Mouse (Mus musculus) heart, postnatal 14 days (tissue): ENCODE data around the gene Nacc2. TPM values are rescaled to one million over a fixed set of nuclear protein-coding genes. Genes with fewer than 3 reads are reported as not detected.

Experiments used
- DNase-seq, 2 experiments: peaks; one replicate each; pipeline ENCODE4 v3.0.0; 2021 to 2022
- intact Hi-C: fragments of 180-260 bp; cut with DNase I; formaldehyde crosslinking; loops from one replicate; pipeline ENCODE4 v1.15.1; 2025
- long read RNA-seq, 2 experiments: library from polyadenylated mRNA; stranded (forward); transcript quantifications; one replicate each; pipeline ENCODE4 v2.0.0; 2021
- total RNA-seq, 2 experiments: library from RNA; stranded (reverse); gene quantifications; 2 replicates each; pipeline ENCODE4 v1.2.3; 2021

Nacc2 gene
- total RNA-seq = 10 to 100 TPM; 16.3 to 19.1 TPM
- long read RNA-seq, experiment 1, full-length matches to known transcripts = 14 of 25 reads
- long read RNA-seq, experiment 1, partial matches to known transcripts = 5 of 25 reads
- long read RNA-seq, experiment 1, other reads (novel, unspliced or antisense) = 6 of 25 reads
- long read RNA-seq, experiment 2, full-length matches to known transcripts = 13 of 25 reads
- long read RNA-seq, experiment 2, partial matches to known transcripts = 8 of 25 reads
- long read RNA-seq, experiment 2, other reads (novel, unspliced or antisense) = 4 of 25 reads

DNA sequence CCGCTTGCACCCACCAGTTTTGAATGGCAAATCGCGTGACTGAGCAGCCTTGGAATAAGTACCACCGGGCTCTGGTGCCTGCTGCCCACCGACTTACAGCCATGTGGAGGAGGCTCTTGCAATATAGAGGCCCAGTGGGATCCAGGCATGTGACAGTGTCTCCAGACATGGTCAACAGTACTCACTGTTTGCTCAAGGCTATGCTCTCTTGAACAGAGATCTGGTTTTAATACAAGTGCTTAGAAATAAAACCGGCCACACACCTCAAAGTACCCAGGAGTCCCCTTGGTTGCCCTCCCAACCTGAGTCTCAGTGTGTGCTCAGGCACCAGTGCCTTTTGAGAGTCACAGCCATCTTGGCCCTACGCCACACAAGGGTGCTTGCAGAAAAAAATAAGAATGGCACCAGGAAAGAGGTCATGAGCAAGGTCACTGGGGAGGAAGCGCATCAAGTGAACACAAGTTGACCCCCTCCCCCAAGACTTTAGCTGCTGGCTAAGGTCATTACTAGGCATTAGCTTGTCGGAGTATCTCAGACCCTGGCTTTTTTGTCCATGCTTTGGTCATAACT, at the start of gene Nacc2:
Gene Nacc2 (minus strand): TSS at position 142 of the 570 bp plus-strand sequence.
- no peak for DNase-seq
- intact Hi-C loops = loop anchor here (2.0 kb wide), 1 partner anchor 16 kb away; no protein-coding TSS in a partner anchor

DNA sequence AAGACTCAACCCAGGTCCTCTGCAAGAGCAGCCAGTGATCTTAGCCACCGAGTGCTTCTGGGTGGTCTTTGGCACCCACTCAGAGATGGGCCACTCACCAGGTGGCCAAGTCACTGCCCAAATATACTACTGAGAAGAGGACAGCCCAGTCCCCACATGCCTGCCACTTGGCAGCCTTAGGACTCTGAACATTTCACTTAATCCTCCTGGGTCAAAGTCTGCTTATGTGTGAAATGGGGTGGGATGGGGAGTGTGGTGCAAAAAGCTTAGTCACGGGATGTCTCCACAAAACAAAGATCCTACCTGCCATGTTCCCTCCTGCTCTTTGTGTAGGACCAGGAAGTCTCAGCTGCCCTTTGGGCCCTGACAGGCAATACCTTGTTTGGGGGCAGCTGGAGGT, 49.1 kb upstream of the Nacc2 start:
- DNase-seq = no peak
- intact Hi-C loops = no loop called here

DNA sequence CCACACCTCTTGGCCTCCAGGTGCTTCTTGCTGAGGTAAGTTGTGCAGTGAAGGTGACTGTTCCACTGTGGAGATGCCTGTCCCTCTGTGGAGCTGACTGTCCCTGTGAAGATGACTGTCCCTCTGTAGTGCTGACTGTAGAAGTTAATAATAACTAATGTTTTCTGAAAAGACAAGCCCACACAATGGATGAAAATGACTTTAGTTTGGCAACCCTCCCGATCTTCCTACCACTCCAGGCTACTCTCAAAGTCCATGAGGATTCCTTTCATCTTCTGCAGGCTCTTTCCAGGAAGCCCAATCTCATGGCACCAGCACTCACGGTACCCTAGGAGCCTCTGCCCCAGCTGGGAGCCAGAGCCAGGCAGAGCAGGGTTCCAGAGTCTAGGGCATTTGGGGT, 47.4 kb upstream of the Nacc2 start:
- intact Hi-C loops = no loop called here
- no peak for DNase-seq

DNA sequence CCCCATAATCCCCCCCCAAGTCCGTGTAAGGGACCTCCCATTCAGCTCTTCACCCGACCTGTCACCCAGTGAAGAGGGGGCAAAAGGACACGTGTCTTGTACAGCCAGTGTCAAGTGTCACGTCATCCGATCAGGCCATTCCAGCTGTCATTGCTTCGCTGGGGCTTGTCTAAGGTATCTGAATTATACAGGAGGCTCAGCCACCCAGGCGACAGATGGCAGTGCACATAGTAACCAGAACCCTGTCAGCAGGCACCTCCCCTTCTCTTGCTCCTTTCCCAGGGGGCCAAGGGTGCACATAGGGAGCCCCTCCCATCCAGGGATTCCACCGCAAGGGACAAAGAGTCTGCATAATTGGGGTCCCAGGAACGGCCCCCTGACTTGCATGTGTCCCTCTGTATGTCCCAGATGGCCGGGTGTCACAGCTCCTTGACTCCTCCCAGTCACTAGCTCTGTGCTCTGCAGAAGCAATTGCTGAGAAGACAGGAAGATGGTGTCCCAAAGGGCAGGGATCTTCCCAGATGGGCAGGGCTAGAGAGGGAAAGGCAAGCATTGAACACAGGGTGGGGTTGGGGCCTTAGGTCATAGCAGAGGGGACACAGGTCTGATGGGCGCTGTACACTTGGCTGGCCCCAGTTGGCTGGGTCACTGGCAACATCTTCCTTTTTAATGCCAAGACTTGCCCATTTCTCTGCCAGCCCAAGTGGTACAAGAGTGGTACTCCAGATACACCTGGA, 46.0 kb upstream of the Nacc2 start:
- no peak for DNase-seq
- intact Hi-C loops = no loop called here

GRCm38 (mm10) chr2:26166890-26167289, 43.9 kb upstream of the Nacc2 start:
- intact Hi-C loops = no loop called here
- DNase-seq = no peak

- intact Hi-C loops = no loop called here
- DNase-seq = no peak
Measured at GRCm38 (mm10) chr2:26158064-26158463, 35.0 kb upstream of the Nacc2 start.

- intact Hi-C loops = no loop called here
- no peak for DNase-seq
Measured at GRCm38 (mm10) chr2:26156191-26156977, 33.4 kb upstream of the Nacc2 start.

DNA sequence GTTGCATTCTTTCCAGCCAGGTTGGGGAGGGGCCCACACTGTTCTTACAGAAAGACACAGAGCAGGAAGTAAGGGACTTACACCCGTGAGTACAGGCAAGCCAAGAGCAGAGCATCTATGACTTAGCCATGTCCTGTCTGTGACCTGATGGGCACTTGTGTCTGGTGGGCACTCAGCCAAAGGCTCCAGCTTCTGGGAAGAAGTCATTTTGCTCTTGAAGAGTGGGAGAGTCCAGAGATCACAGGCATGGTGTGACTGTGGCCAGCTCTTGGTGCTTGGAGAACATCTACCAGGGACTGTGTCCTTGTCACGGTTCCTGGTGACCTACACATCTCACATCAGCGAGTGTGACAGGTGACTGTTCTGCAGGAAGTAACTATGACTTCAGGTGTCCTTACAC, 32.7 kb upstream of the Nacc2 start:
- DNase-seq = no peak
- intact Hi-C loops = no loop called here

- no peak for DNase-seq
- intact Hi-C loops = loop anchor here (1.0 to 5.0 kb wide), 2 partner anchors 73 to 119 kb away; no protein-coding TSS in a partner anchor
Measured at GRCm38 (mm10) chr2:26154586-26154985, 31.6 kb upstream of the Nacc2 start.

DNA sequence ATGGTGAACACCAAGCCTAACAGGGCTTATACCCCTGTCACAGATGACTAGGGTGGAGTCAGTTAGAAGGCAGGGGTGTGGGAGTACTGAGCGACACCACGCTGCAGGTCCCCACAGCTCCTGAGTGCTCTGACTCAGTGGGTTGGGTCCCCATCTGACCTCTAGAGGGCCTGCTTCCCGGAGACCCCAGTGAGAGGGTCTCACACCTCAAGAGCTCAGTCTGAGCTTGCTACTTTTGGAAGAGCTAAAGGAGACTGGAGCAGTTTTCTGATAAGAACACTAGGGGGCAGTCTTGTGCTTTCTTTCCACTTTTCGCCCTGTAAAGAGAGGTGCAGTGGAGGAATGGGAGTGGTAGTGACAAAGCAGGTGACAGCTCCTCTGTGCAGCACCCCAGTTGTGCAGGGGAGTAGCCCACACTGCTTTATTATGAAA, 30.9 kb upstream of the Nacc2 start:
- intact Hi-C loops = loop anchor here (1.0 to 5.0 kb wide), 2 partner anchors 73 to 119 kb away; no protein-coding TSS in a partner anchor
- DNase-seq = peak in 1 of 2 experiments; percentile 41

- peak; percentile 44 to 71 for DNase-seq
- intact Hi-C loops = loop anchor here (5.0 kb wide), 1 partner anchor 74 kb away; no protein-coding TSS in a partner anchor
Measured at GRCm38 (mm10) chr2:26153295-26153694, 30.3 kb upstream of the Nacc2 start.

DNA sequence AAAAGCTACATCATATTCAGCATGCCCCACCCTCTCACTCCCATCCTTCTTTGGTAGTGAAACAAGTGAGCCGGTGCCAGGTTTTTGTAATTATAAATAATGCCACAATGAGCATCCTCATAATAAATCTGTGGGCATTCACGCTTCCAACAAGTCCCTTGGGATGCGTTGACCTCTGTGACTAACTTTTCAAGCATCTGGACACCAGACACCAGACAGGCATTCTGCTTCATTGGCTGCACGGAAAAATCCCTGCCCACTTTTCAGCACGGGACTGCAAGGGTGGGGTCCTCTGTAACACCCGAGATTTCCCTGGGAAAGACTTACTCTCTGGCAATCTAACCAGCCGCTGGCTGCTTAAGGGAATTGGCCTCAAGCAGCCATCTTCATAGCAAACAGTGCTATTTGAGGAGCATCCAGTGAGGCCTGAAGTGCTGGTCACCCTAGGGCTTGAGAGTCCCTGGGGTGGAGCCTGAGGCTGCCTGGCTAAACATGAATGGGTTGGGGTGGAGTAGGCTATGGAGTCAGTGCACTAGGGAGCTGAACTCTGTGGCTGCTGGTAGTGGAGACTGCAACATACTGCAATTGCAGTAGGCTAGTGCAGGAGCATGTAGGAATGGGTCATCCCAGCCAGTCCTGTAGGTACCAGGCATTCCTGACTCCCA, 24.8 kb upstream of the Nacc2 start:
- intact Hi-C loops = loop anchor here (5.0 kb wide), 1 partner anchor 321 kb away; no protein-coding TSS in a partner anchor
- DNase-seq = no peak

DNA sequence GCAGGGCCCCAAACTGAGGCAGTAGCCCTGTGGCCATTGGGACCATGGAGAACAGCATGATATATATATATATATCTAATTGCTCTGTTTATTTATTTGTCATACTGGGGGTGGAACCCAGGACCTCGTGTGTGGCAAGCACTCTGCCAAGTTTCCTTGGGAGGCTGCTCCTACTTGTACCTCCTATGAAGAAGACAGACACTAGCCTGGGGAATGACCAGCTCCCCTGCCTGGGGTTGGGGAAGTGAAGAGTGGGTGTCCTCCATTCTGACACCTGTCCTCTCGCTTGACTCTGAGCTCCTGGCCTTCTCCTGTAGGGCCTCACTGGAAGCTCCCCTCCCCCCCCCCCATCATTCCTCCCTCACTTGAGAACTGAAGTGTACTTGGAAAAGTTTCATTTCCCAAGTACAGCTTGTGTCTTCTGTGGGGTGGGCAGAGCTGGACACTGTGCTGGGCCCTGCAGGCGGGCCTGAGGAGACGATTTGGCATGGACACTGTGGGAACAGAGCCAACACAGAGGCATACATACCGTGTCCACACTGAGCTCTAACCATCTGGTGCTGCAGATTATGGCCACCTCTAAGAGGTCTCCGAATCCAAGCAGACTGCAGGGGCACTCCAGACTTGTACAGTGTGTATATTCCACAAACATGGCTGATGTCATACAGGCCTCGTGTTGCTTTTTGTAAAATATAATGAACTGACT, 23.5 kb upstream of the Nacc2 start:
- intact Hi-C loops = loop anchor here (5.0 kb wide), 1 partner anchor 319 kb away; no protein-coding TSS in a partner anchor
- no peak for DNase-seq

DNA sequence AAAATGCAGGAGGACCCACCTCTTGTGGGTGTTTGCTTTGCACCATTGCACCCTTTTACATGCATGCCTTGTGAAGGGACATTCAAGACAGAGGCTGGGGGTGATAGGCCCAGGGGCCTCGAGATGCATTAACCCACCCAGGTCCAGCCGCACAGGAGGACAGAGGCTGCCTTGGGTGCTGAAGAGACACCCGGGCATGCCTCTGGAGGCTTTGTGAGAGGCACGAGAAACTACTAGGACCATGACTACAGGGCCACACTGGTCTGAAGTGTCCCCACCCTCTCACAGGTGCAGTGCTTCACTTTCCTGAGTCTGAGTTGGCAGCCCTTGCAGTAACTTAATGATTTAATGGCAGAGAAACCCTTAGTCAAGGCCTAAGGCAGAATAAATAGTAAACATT, 22.1 kb upstream of the Nacc2 start:
- DNase-seq = no peak
- intact Hi-C loops = loop anchor here (5.0 kb wide), 1 partner anchor 318 kb away; no protein-coding TSS in a partner anchor

DNA sequence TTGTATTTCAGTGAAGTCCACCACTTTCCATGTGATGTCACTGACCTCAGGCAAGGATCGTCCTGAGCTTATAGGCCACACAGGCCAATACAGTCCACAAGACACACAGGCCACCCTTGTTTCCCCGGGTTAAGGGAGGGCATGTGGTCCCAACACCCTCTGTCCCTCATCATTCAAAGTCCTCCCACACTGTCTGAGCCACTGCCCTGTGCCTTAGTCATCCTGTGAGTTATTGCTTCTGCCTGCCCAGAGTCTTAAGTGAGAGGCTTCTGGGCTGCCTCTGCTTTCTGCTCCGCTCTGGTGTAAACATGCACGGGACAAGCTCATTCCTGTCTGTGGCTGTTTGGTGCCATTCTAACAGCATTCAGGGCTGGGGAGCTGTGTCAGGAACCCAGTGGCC, 21.3 kb upstream of the Nacc2 start:
- no peak for DNase-seq
- intact Hi-C loops = loop anchor here (5.0 kb wide), 1 partner anchor 307 kb away; no protein-coding TSS in a partner anchor

GRCm38 (mm10) chr2:26143556-26143955, 20.5 kb upstream of the Nacc2 start:
- DNase-seq = no peak
- intact Hi-C loops = loop anchor here (5.0 kb wide), 1 partner anchor 306 kb away; no protein-coding TSS in a partner anchor

GRCm38 (mm10) chr2:26142986-26143385, 20.0 kb upstream of the Nacc2 start:
- DNase-seq = no peak
- intact Hi-C loops = loop anchor here (1.0 to 5.0 kb wide), 2 partner anchors 88 to 306 kb away; no protein-coding TSS in a partner anchor

GRCm38 (mm10) chr2:26141893-26142635, 19.0 kb upstream of the Nacc2 start:
- peak; percentile 78 to 82 for DNase-seq
- intact Hi-C loops = loop anchor here (1.0 to 5.0 kb wide), 3 partner anchors 87 to 305 kb away; no protein-coding TSS in a partner anchor
